Mouse (Mus musculus) ovary, postnatal 14 days (tissue): ENCODE results near the gene Gm9195.
A peak's percentile ranks its signal among the peaks of the same experiment; 100 is the strongest.

Source experiments
- DNase-seq: peaks from one replicate; pipeline ENCODE4 v3.0.0; 2022; ENCODE audit warnings: low spot score

Gene Gm9195

GRCm38 (mm10) chr14:72491738-72492137, at the start of gene Gm9195:
TSS of gene Gm9195 (minus strand) at chr14:72491838.
- DNase-seq: no peak

DNA sequence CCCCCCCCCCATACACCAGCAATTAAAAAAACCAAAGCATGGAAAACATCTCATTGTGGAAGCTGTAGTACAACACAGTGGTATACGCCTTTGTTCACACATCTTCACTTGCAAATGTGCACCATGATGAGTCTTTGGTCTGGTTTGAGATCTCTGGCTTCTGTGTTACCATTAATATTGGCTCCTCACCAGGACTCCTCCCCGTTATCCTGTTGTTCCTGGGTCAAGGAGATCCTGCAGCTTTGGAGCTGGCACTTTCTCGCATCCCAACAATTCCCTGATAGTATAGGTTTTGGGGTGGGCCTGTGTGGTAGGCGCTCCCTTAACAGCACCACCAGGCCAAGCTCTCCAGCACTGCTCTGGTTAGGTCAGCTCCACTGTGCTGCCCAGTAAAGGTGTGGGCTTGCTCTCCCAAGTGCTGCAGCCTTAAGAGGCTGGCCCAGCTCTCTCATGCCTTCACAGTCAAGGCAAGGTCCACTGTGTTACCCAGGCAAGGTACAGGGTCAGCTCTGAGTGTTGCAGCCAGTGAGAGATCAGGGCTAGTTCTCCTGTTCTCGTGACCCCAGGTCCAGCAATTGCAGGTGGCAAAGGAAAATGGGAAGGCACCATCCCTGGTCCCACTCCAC, 44.9 kb upstream of the Gm9195 start:
- no peak for DNase-seq

DNA sequence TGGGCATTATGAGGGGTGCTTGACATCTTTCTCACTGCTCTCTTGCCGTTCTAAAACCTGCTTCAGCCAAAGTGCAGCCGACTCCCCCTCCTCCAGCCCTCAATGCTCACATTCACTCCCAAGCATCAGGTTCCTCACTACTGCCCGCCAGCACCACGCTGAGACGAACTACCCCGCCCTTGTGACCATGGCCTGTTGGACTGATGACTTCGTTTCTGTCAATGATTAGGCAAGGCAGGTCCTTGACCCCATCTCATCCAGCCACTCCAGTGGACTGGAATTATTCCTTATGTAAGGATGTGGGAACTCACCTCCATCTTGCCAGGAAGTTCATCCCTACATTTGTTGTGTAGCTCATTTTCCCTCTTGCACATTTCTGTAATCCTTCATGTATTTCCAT, 42.2 kb upstream of the Gm9195 start:
- DNase-seq: no peak

DNA sequence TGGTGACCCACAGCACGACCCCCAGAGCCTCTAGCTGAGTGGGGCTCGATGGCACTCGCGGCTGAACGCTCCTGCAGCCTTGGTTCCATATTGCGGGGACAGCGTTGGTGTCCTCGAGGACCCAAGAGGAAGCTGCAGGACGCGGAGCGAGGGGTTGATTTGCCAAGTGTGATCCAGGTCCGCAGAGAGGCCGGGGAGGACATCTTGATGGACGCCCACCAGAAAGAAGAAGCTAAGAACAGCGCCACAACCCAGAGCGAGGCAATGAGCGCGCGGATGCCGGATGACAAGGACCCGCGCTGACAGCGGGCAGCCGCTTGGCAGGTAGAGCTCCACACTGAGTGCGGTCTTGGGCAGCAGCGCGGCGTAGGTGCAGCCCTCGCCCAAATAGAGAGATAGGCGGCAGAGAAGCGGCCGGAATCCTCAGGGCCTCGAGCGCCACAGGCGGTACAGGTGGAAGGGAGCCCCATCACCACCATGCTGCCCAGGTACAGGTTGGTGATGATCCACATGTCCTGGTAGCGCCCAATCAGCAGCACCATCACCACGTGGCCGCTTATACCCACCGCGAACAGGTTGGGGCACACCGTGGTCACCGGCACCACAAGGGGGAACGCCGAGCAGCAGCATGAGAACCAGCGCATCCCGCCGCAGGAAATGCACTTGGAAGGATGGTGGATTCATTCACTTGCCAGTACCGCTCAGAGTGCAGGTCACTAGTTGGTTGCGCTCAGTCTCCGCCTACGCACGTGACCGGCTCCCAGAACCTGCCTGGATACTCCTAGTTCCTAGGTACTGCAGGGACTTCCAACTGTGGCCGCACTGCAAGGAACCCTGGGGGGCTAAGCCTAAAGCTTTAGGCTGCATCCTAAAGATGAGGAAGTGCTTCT, 40.6 kb upstream of the Gm9195 start:
- no peak for DNase-seq

- no peak for DNase-seq
Observed at GRCm38 (mm10) chr14:72527126-72527525, 35.5 kb upstream of the Gm9195 start.

GRCm38 (mm10) chr14:72519561-72519960, 27.9 kb upstream of the Gm9195 start:
- no peak for DNase-seq

GRCm38 (mm10) chr14:72518786-72519185, 27.1 kb upstream of the Gm9195 start:
- no peak for DNase-seq

GRCm38 (mm10) chr14:72516376-72516775, 24.7 kb upstream of the Gm9195 start:
- DNase-seq: peak; percentile 39

DNA sequence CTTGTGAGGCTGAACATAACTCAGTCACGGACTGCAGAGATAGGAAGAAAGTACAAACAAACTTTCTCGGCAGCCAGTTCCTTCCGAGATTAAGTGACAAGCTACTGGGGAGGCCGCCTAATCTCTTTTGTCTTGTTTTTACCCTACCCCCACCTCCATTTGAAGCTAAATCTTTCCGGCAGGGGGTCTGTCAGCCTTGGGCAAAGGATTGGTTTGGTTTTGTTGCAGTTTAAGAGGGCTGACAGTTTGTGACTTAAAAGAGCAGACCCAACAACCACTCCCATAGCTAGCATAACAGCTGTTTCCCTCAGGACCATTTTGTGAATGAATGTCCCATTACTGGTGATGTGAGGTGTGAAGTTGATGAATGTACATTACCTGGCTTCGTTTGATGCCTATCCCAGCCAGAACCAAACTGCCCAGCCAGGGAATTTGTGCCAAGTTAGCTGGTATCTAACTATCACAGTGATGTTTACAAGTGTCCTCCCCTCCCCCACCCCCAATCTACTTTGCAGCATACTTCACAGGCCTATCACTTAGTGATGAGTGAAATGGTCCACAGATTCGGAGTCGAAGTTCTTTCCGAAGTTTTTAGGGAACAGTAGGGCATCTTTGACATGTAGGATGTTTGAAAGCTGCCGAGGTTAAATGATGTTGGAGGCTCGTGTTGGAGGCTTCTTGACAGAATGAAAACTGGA, 15.2 kb upstream of the Gm9195 start:
- DNase-seq: no peak

GRCm38 (mm10) chr14:72506018-72506722, 14.5 kb upstream of the Gm9195 start:
- DNase-seq: peak; percentile 7

GRCm38 (mm10) chr14:72504985-72505384, 13.3 kb upstream of the Gm9195 start:
- no peak for DNase-seq

DNA sequence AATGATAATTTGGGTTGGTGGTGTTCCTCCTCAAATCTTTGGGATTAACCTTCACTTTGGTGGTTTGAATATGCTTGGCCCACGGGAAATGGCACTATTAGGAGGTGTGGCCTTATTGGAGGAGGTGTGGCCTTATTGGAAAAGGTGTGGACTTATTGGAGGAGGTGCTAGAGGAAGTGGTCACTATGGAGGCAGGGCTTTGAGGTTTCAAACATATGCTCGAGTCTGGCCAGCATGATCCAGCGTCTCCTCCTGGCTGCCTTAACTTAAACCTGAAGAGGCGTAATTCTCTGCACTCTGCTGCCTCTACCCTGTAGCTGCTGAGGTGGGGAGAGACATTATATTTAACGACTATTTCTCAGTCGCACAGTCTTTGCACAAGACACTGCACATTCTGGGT, 11.6 kb upstream of the Gm9195 start:
- no peak for DNase-seq

GRCm38 (mm10) chr14:72493775-72494174, 2.1 kb upstream of the Gm9195 start:
- DNase-seq: no peak

DNA sequence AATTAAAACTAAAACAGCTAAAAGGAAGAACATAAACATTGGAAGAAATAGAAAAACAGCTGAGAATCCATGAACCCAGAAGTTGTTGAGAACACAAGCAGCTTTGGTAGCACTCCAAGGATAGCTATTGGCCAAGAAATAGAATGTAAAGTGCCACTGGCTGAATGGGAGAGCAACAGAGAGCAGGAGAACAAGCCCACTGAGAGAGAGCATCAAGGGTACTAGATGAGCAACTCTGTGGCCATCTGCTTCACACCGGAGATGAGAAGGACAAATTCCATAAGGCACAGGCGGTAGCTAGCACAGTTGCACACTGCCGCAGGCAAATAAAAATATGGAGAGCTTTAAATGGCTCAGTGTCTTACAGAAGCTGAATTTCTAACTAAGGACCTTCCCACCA, 1.3 kb downstream of the Gm9195 start:
- no peak for DNase-seq

DNA sequence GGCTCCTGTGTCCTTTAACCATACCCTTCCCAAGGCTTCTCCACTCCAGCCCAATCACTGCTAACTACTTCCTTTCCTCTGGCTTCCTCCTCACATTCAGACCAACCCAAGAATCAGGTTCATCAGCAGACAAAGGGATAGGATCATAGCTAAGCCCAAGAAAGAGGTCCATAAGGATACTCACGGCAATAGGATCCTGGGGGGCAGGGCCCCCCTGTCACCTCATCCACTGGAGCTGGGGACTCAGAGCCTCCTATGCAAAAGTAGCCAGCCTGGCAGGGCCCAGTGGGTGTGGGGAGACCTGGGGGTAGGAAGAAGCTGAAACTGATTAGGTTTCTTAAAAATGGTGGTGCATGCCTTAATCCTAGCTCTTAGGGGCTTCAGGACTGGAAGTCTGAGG, 17.1 kb downstream of the Gm9195 start:
- DNase-seq: no peak

DNA sequence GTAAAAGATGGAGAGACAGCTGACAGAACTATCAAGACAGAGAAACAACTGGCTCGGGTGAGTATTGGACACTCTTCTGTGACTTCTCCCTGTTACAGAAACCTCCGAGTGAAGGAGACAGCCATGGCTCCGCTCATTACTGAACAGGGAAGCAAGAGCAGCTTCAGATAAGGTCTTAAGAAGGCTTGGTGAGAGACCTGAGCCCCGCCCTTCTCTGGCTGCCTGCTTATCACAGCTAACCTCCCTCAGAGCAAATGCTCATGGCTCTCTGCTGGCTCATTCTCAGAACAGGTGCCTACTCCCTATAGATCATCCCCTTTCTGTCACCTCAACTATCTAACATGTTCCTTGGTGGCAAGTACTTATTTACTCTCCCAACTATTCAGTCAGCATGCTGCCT, 23.2 kb downstream of the Gm9195 start:
- no peak for DNase-seq

DNA sequence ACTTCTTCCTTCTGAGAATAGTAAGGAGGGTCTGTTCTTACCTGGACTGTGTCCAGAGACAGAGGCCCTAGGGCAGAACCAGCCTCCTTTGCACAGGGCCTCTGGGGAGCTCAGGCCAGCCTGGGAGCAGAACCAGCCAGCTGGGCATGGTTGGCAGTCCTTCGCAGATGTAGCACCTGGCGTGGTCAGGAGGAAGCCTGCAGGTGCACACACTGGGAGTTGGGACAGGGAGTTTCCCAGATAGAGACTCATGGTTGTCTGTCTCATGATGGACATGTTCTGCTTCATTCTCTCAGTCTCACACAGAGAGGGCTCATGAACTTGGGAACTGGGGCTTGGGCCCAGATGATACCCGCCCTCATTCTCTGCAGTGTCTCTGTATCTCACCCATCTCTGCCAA, 25.3 kb downstream of the Gm9195 start:
- no peak for DNase-seq

- no peak for DNase-seq
Observed at GRCm38 (mm10) chr14:72461591-72461990, 30.0 kb downstream of the Gm9195 start.

- no peak for DNase-seq
Observed at GRCm38 (mm10) chr14:72460291-72460690, 31.3 kb downstream of the Gm9195 start.

- no peak for DNase-seq
Observed at GRCm38 (mm10) chr14:72458930-72459329, 32.7 kb downstream of the Gm9195 start.

DNA sequence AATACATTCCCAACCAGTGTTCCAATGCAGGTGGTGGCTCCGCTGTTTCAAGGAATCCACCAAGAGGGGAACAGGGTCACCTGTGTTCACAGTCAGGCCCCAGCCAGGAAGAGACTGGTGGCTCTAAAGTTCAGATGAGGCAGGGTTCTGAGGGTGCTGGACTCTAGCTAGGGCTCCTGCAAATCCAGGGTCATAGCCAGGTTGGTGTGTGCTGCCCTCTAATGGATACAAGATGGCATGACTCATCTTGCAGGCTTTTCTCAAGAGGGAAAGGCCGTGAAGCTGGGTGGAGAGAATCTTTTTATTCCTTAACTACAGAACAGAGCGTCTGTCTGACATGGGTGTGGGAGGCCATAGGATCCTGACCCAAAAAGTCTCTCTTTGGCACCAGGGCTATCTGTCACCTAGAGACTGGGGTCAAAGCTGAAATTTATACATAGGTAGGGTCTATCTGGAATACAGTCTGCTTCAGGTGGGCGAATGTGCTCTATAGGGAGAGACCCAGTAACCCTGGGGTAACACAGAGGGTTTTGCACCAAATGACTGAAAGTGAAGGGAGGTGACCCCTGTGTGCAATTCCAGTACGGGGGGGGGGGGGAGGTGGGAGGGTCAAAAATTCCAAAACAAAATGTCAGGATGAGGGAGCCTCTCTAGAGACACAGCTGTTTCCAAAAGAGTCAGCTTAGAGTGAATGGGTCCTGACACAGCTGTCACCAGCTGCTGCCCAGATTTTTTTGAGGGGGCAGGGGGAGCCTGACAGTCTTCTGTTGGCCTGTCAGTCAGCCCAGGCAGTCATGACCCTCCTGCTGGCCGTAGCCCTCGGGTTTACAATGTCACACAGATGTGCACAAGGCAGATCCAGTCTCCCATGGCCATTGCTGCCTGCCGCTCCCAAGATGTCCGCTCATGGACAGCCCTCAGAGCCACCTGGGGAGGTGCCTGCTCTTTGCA, 44.2 kb downstream of the Gm9195 start:
- DNase-seq: peak; percentile 11
